Mouse (Mus musculus): ENCODE data around the gene Gab2. TPM values are rescaled to one million over a fixed set of nuclear protein-coding genes. Genes with fewer than 3 reads are reported as not detected.

Gene Gab2
- total and polyA plus RNA-seq, 2 experiments from 2014 or later = 15.7 to 36.8 TPM

GRCm38 (mm10) chr7:97079651-97080365 is 1.6 kb upstream of the Gab2 start:
- no peak for ATAC-seq (ENCODE audit: low FRiP score)
- Histone ChIP-seq H3K9ac (replicated peaks; ENCODE audit: low read length, poor library complexity, severe bottlenecking) (no peak overlapping the region), H3K4me1 (ENCODE audit: insufficient read depth, low read length) (no peaks in the 10 kb centered on the region; the same call in 1 of the 2 replicates), H3K27me3 (ENCODE audit: insufficient read depth, low read length) (no peaks in the 10 kb centered on the region), H3K9me3 (ENCODE audit: low read length) (no peaks in the 10 kb centered on the region), H3K4me3 (ENCODE audit: low read depth, low read length) (no peak overlapping the region), H3K27ac (ENCODE audit: low read depth, low read length) (no peak overlapping the region), H3K4me2 (ENCODE audit: low read depth, low read length, poor library complexity, severe bottlenecking) (no peak overlapping the region), H3K36me3 (ENCODE audit: insufficient read depth, low read length) (no peaks in the 10 kb centered on the region)
- 70% methylated on average over 4 of the region's 4 CpGs for WGBS
- no peak for TF ChIP-seq CTCF (IDR thresholded peaks at IDR 0.05)
- no peak for DNase-seq (ENCODE audit: low spot score)

DNA sequence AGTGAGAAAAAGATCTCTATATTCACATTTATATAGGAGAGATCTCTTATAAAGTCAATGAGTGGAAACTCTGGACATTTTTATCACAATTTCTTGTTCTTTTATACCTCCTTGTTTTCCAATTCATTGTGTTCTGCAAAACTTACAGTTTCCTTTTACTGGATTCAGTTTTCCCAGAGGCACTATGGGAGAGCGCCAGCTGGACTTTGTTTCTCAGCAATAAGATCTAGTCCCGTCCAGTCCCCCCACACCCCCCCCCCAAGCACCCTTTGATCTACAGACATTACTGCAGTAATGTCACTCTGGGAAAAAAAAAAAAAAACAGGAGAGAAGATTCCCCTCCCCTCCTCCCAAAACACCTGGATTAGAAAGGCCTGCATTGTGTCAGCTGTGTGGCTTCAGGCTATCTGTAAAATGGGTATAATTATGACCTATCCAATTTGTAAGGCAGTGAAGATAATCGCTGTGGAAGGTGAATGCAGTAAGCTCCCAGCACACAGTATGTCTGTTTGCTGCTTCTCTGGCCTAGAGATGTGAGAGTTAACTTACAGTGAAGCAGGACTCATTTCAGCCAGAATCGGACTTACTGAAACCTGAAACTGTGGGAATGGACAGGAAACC is 655 bp upstream of the Gab2 start:
- no peak for TF ChIP-seq CTCF (IDR thresholded peaks at IDR 0.05)
- H3K4me2 ChIP-seq (ENCODE audit: low read depth, low read length, poor library complexity, severe bottlenecking) = peak overlapping the region; percentile 76
- H3K9me3 ChIP-seq (ENCODE audit: low read length) = no peaks in the 10 kb centered on the region
- ATAC-seq (ENCODE audit: low FRiP score) (no peak), DNase-seq (ENCODE audit: low spot score) (no peak)
- 26% methylated on average over 4 of the region's 4 CpGs for WGBS
- H3K9ac ChIP-seq (replicated peaks; ENCODE audit: low read length, poor library complexity, severe bottlenecking) = peak overlapping the region; percentile 91
- H3K27ac ChIP-seq (ENCODE audit: low read depth, low read length) = peak overlapping the region; percentile 89
- no peaks in the 10 kb centered on the region for H3K27me3 ChIP-seq (ENCODE audit: insufficient read depth, low read length)
- H3K36me3 ChIP-seq (ENCODE audit: insufficient read depth, low read length) = no peaks in the 10 kb centered on the region
- H3K4me3 ChIP-seq (ENCODE audit: low read depth, low read length) = peak overlapping the region; percentile 97
- H3K4me1 ChIP-seq (ENCODE audit: insufficient read depth, low read length) = no peaks in the 10 kb centered on the region; the same call in 1 of the 2 replicates

DNA sequence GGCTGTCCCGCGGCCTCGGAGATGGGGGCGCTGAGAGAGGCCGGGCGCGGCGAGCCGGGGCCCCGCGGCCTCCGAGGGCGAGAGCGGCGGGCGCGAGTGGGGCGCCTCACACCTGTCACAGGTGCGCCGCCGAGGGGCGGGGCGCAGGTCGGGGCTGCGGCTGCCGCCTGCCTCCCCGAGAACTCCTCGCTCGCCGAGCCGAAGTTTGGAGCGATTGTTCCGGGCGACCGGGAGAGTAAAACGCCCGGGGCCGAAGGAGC is 503 bp downstream of the Gab2 start:
- H3K4me2 ChIP-seq (ENCODE audit: low read depth, low read length, poor library complexity, severe bottlenecking) = peak overlapping the region; percentile 76
- H3K36me3 ChIP-seq (ENCODE audit: insufficient read depth, low read length) = no peaks in the 10 kb centered on the region
- H3K9me3 ChIP-seq (ENCODE audit: low read length) = no peaks in the 10 kb centered on the region
- H3K4me1 ChIP-seq (ENCODE audit: insufficient read depth, low read length) = no peaks in the 10 kb centered on the region; the same call in 1 of the 2 replicates
- TF ChIP-seq CTCF (IDR thresholded peaks at IDR 0.05) = no peak
- H3K27ac ChIP-seq (ENCODE audit: low read depth, low read length) = peak overlapping the region; percentile 89
- H3K4me3 ChIP-seq (ENCODE audit: low read depth, low read length) = peak overlapping the region; percentile 97
- peak overlapping the region; percentile 91 for H3K9ac ChIP-seq (replicated peaks; ENCODE audit: low read length, poor library complexity, severe bottlenecking)
- no peak; the same call in 1 of the 2 replicates for ATAC-seq (ENCODE audit: low FRiP score)
- no peaks in the 10 kb centered on the region for H3K27me3 ChIP-seq (ENCODE audit: insufficient read depth, low read length)
- DNase-seq (ENCODE audit: low spot score) = no peak
- WGBS = 0% methylated on average over 23 of the region's 38 CpGs

DNA sequence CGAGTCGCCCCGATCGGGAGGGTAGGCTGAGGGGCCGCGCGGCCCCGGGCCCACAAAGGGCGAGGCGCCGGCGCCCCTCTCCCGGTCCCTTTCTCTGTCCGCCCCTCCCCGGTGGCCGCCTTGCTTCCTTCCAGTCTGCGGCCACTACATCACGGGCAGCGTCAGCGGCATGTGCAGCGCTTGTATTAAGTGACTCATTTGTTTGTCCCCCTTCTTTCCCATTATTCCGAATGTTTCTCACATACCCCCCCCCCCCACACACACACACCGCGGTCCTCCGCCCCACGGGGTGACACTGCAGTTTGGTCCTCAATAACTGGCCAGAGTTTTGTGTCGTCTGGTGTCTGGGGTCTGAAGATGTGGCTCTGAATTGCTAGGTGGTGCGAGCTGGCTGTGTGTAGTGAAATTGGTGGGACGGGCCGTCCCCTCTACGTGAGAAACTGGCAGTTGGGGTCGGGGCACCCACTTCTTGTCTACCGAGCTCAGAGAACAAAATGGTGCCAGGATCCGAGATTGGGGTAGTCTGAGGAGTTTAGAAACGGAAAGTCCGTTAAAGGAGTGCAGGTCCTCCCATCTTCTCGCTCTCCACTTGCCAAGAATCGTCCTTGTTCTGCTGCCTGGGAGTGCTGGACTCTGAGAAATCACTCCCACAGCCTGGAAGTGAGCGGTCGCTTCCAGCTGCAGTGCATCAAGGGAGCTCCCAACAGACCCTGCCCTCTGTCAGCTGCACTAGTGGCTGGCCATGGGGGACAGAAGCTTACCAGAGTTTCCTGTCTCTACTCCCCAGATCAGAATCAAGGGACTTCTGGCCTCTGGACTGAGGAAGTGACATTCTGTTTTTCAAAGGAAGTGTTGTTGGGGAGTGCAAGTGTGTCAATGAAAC is 1.1 kb downstream of the Gab2 start:
- Histone ChIP-seq H3K27ac (ENCODE audit: low read depth, low read length) (peak overlapping the region; percentile 89), H3K9ac (replicated peaks; ENCODE audit: low read length, poor library complexity, severe bottlenecking) (peak overlapping the region; percentile 91), H3K27me3 (ENCODE audit: insufficient read depth, low read length) (no peaks in the 10 kb centered on the region), H3K4me3 (ENCODE audit: low read depth, low read length) (peak overlapping the region; percentile 97), H3K36me3 (ENCODE audit: insufficient read depth, low read length) (no peaks in the 10 kb centered on the region), H3K9me3 (ENCODE audit: low read length) (no peaks in the 10 kb centered on the region), H3K4me2 (ENCODE audit: low read depth, low read length, poor library complexity, severe bottlenecking) (peak overlapping the region; percentile 76), H3K4me1 (ENCODE audit: insufficient read depth, low read length) (no peaks in the 10 kb centered on the region; the same call in 1 of the 2 replicates)
- ATAC-seq (ENCODE audit: low FRiP score) = peak; percentile 48
- WGBS = under 1% methylated on average over 38 of the region's 40 CpGs
- no peak for TF ChIP-seq CTCF (IDR thresholded peaks at IDR 0.05)
- peak; percentile 65 for DNase-seq (ENCODE audit: low spot score)

GRCm38 (mm10) chr7:97083579-97083978 is 2.2 kb downstream of the Gab2 start:
- Histone ChIP-seq H3K9me3 (ENCODE audit: low read length) (no peaks in the 10 kb centered on the region), H3K9ac (replicated peaks; ENCODE audit: low read length, poor library complexity, severe bottlenecking) (no peak overlapping the region), H3K4me3 (ENCODE audit: low read depth, low read length) (no peak overlapping the region), H3K27ac (ENCODE audit: low read depth, low read length) (no peak overlapping the region), H3K4me1 (ENCODE audit: insufficient read depth, low read length) (no peaks in the 10 kb centered on the region; the same call in 1 of the 2 replicates), H3K4me2 (ENCODE audit: low read depth, low read length, poor library complexity, severe bottlenecking) (peak overlapping the region; percentile 76; the same call in 1 of the 2 replicates), H3K27me3 (ENCODE audit: insufficient read depth, low read length) (no peaks in the 10 kb centered on the region), H3K36me3 (ENCODE audit: insufficient read depth, low read length) (no peaks in the 10 kb centered on the region)
- WGBS = 89% methylated on average over 9 of the region's 9 CpGs
- no peak for DNase-seq (ENCODE audit: low spot score)
- TF ChIP-seq CTCF (IDR thresholded peaks at IDR 0.05) = no peak
- no peak for ATAC-seq (ENCODE audit: low FRiP score)
